Mouse (Mus musculus) testis, adult 10 weeks (tissue): ENCODE measurements around the gene Gm10220. TPM values are rescaled to one million over a fixed set of nuclear protein-coding genes. Genes with fewer than 3 reads are reported as not detected.

Source experiments
- polyA plus RNA-seq: library from polyadenylated mRNA; stranded (reverse); fragments of 350-450 nt; fragmentation: Illumina TruSeq; extraction: RNeasy Lipid Tissue Mini Kit (QIAGEN cat#74804); gene quantifications from one replicate; pipeline ENCODE4 v1.2.3, GENCODE M21; 2014; ENCODE audit warnings: low read depth, low replicate concordance

Gene Gm10220
- polyA plus RNA-seq, result 11.9 TPM

GRCm38 (mm10) chr5:26121321-26121720, at the start of gene Gm10220:
Gm10220 (minus strand) TSS chr5:26121421.

DNA sequence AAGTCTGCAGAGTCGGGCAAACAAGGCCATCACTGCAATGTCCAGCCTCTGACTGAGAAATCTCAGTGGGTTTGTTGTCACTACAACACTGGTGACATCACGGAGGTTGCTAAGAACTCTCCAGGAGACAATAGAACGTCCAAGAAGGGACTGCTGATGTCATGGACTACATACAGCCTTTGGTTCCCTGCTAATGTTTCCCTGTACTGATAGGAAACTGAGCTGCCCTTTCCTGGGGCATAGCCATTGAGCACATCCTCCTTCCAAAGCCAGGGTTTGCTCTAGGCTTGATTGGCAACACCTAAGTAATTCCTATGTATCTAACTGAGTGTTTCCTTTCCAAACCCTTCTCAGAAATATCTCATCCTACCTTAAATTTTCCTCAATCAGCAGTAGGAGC, 16.0 kb downstream of the Gm10220 start, which contains the start of gene 5031410I06Rik:
Gene 5031410I06Rik, minus strand, starts transcription at position 101 of the 400 bp plus-strand sequence.

DNA sequence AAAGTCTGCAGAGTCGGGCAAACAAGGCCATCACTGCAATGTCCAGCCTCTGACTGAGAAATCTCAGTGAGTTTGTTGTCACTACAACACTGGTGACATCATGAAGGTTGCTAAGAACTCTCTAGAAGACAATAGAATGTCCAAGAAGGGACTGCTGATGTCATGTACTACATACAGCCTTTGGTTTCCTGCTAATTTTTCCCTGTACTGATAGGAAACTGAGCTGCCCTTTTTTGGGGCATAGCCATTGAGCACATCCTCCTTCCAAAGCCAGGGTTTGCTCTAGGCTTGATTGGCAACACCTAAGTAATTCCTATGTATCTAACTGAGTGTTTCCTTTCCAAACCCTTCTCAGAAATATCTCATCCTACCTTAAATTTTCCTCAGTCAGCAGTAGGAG, 32.0 kb downstream of the Gm10220 start, which contains the start of gene Gm10471:
Gene Gm10471, minus strand, starts transcription at position 101 of the 400 bp plus-strand sequence.

Other genes starting within 250 kb of the Gm10220 start
- gene Gm21663, start 179.0 kb downstream of the Gm10220 start, polyA plus RNA-seq, result 10.6 TPM
- 1.8 TPM for gene Gm21671, start 167.0 kb downstream of the Gm10220 start, polyA plus RNA-seq
- 2.5 TPM for gene Gm21680, start 148.8 kb downstream of the Gm10220 start, polyA plus RNA-seq
- gene Gm21698, start 132.8 kb downstream of the Gm10220 start, polyA plus RNA-seq, result 15.5 TPM
- 4.2 TPM for gene Gm1979, start 116.6 kb downstream of the Gm10220 start, polyA plus RNA-seq
- 5.2 TPM for gene Gm5862, start 98.5 kb downstream of the Gm10220 start, polyA plus RNA-seq
- gene Speer4a, start 81.9 kb downstream of the Gm10220 start, polyA plus RNA-seq, result 4.2 TPM
- 7.5 TPM for gene Gm7347, start 62.8 kb downstream of the Gm10220 start, polyA plus RNA-seq
- 2.3 TPM for gene Gm10471, start 32.1 kb downstream of the Gm10220 start, polyA plus RNA-seq
- 10.8 TPM for gene 5031410I06Rik, start 16.1 kb downstream of the Gm10220 start, polyA plus RNA-seq
- gene Gm7361, start 136.3 kb upstream of the Gm10220 start, polyA plus RNA-seq, result 16.6 TPM